In genomic region chr3:121741186-121741848, GRCm38 (mm10) we compare ENCODE assay signal across 11 mouse cellular contexts. TPM values are rescaled to one million over a fixed set of nuclear protein-coding genes. Genes with fewer than 3 reads are reported as not detected.
DNase-seq lines count a peak whose midpoint lies in the region; ATAC-seq and TF ChIP-seq lines count a peak whose summit lies in the region.
"Not testable (repeated sequence)": the region's sequence is repeated elsewhere in the genome, so short reads cannot be mapped to it uniquely, and the experiment has no call there.
"Had no signal": no experiment of that assay in that cellular context is flagged by ENCODE, and none has a peak within 500 bp of the region (broad histone marks: within the 10 kb centered on the region; RNA-seq: fewer than 3 reads in every experiment).

No protein-coding gene starts in this region.

- H3K4me1 ChIP-seq in E14TG2a.4 (replicated peaks; ENCODE audit: low read depth, low read length) (peaks cover 50% of the 10 kb centered on the region), ES-E14 (ENCODE audit: control insufficient read depth in 2 of 2, insufficient read depth in 2 of 2, low read length in 2 of 2, poor library complexity in 1 of 2) (peaks cover 7 to 12% of the 10 kb centered on the region in 2 experiments; a peak in 2 of 4 replicates)
- not testable (repeated sequence) for H3K4me1 ChIP-seq in intestine, embryonic 14.5 days (replicated peaks; ENCODE audit: control insufficient read depth, insufficient read depth, low read length); lung, adult 2 months (ENCODE audit: control insufficient read depth, insufficient read depth, low read length); stomach, postnatal 0 days (replicated peaks; ENCODE audit: control insufficient read depth, insufficient read depth)

- not testable (repeated sequence) for DNase-seq in ES-E14 (ENCODE audit: low read depth, low spot score)
- DNase-seq in R1 (ENCODE audit: low read depth, low spot score), result peak; percentile 71
- DNase-seq in adipocyte (ENCODE audit: low spot score), result peak; percentile 1
- DNase-seq in intestine, embryonic 14.5 days (ENCODE audit: low spot score), result peak; percentile 9
- peak; percentile 0 for DNase-seq in lung, adult 2 months
- peak; percentile 4 for DNase-seq in stomach, postnatal 0 days (ENCODE audit: low spot score)

- in situ Hi-C loops in ES-E14 (cut with MboI; ENCODE audit: low sequenced_read_pairs in 2 of 2, unreplicated experiment in 2 of 2), result loop anchor here in 1 of 2 experiments (25.0 kb wide), 1 partner anchor 429 kb away; no protein-coding TSS in a partner anchor

- not testable (repeated sequence) for TF ChIP-seq CTCF in E14TG2a.4 (conservative IDR thresholded peaks at IDR 0.05; ENCODE audit: low read length); lung, adult 2 months (IDR thresholded peaks at IDR 0.05; ENCODE audit: insufficient read depth, low read length); stomach, postnatal 0 days (IDR thresholded peaks at IDR 0.05; ENCODE audit: low read depth)

- TF ChIP-seq EP300 in stomach, postnatal 0 days (optimal IDR thresholded peaks at IDR 0.05), result not testable (repeated sequence)

- not testable (repeated sequence) for ATAC-seq in intestine, embryonic 14.5 days (replicated peaks; ENCODE audit: low FRiP score, low TSS enrichment, low read depth); stomach, postnatal 0 days (ENCODE audit: low FRiP score, low TSS enrichment)

- not testable (repeated sequence) for H3K4me2 ChIP-seq in intestine, embryonic 14.5 days (ENCODE audit: low read length); stomach, postnatal 0 days (replicated peaks; ENCODE audit: low read depth)

- H3K27me3 ChIP-seq in E14TG2a.4 (ENCODE audit: insufficient read depth, low read length); intestine, embryonic 14.5 days (replicated peaks; ENCODE audit: control insufficient read depth, insufficient read depth, low read length); stomach, postnatal 0 days (ENCODE audit: control insufficient read depth, insufficient read depth, low read length): not testable (repeated sequence)

- peak overlapping the region; percentile 49 for H3K9ac ChIP-seq in ES-E14 (ENCODE audit: insufficient read depth, low read depth, low read length, poor library complexity, severe bottlenecking)
- not testable (repeated sequence) for H3K9ac ChIP-seq in intestine, embryonic 14.5 days (ENCODE audit: low read length); stomach, postnatal 0 days (ENCODE audit: low read length)

- not testable (repeated sequence) for H3K36me3 ChIP-seq in E14TG2a.4 (ENCODE audit: insufficient read depth, low read length); ES-E14 (ENCODE audit: control insufficient read depth, insufficient read depth, low read length, poor library complexity, severe bottlenecking); intestine, embryonic 14.5 days (ENCODE audit: control insufficient read depth, insufficient read depth, low read length); stomach, postnatal 0 days (ENCODE audit: control insufficient read depth, insufficient read depth, low read length)

- H3K27ac ChIP-seq in ES-E14 (ENCODE audit: insufficient read depth, low read depth, low read length, poor library complexity, severe bottlenecking), result peak overlapping the region; percentile 45; the same call in 1 of the 2 replicates
- H3K27ac ChIP-seq in intestine, embryonic 14.5 days (ENCODE audit: low read depth); stomach, postnatal 0 days (replicated peaks): not testable (repeated sequence)

- H3K4me3 ChIP-seq in E14TG2a.4 (replicated peaks; ENCODE audit: low read length) (peak overlapping the region; percentile 66), ES-E14 (ENCODE audit: insufficient read depth in 1 of 2, low read depth in 1 of 2, low read length in 2 of 2, poor library complexity in 1 of 2, severe bottlenecking in 1 of 2) (peak overlapping the region; percentile 61 to 73)
- not testable (repeated sequence) for H3K4me3 ChIP-seq in intestine, embryonic 14.5 days (ENCODE audit: low read depth, low read length); lung, adult 2 months (replicated peaks; ENCODE audit: extremely low read depth, low read depth, low read length); stomach, postnatal 0 days (ENCODE audit: low read depth, low read length)

- TF ChIP-seq POLR2A in lung, adult 2 months (IDR thresholded peaks at IDR 0.05; ENCODE audit: borderline replicate concordance, extremely low read depth, low read depth, low read length), result not testable (repeated sequence)

- H3K9me3 ChIP-seq in E14TG2a.4 (ENCODE audit: low read length); ES-E14 (ENCODE audit: control insufficient read depth, insufficient read depth, low read depth, low read length); intestine, embryonic 14.5 days (ENCODE audit: control insufficient read depth, low read length); stomach, postnatal 0 days (ENCODE audit: control insufficient read depth, low read length): not testable (repeated sequence)

- 89% methylated on average over 4 of the region's 4 CpGs for WGBS in intestine, embryonic 14.5 days
- WGBS in lung, adult 2 months, result 85% methylated on average over 4 of the region's 4 CpGs
- 90% methylated on average over 4 of the region's 4 CpGs for WGBS in stomach, postnatal 0 days

RNA-seq across cellular contexts. Expression of gene F3, which starts 18.0 kb away (rescaled TPM):
- 28.4 and 57.8 TPM in 2 replicates for total RNA-seq in ES-E14 (2012; rRNA removed)
- 23.4 and 24.8 TPM in 2 replicates for polyA plus RNA-seq in intestine, embryonic 14.5 days (2014; fragmentation: Nextera tagmentation; extraction: Ambion mirVana)
- 35.4 and 42.7 TPM in 2 replicates for polyA plus RNA-seq in lung, adult 2 months (2012; rRNA removed)
- polyA plus RNA-seq in stomach, postnatal 0 days (2015; fragmentation: Nextera tagmentation; extraction: Ambion mirVana), result 26.8 and 29.2 TPM in 2 replicates
- total RNA-seq: MEL had no signal
- polyA plus RNA-seq: activated CD4-positive, CD25-positive, alpha-beta regulatory T cell, adult 4 months; CD4-positive, CD25-positive, alpha-beta regulatory T cell, adult 4 months; erythroblast, embryonic 14.5 days had no signal
